Mouse (Mus musculus): ENCODE measurements around the gene Acox1. TPM values are rescaled to one million over a fixed set of nuclear protein-coding genes. Genes with fewer than 3 reads are reported as not detected.

The Acox1 gene
- total RNA-seq, 2 experiments from 2014 or later, result 99.6 to 109 TPM

DNA sequence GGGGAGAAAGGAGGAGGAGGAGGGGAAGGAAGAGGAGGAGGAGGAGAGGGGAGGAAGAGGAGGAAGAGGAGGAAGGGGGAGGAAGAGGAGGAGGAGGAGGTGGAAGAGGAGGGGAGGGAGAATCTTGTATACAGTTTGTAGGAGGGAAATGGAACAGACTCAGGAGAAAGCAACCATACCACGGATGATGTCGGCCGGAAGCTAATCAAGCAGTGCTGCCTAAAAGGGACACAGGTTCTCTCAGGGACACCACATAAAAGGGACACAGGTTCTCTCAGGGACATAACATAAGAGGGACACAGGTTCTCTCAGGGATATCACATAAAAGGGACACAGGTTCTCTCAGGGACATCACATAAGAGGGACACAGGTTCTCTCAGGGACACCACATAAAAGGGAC is 29.6 kb downstream of the Acox1 start:
- DNase-seq (ENCODE audit: low spot score), result no peak

DNA sequence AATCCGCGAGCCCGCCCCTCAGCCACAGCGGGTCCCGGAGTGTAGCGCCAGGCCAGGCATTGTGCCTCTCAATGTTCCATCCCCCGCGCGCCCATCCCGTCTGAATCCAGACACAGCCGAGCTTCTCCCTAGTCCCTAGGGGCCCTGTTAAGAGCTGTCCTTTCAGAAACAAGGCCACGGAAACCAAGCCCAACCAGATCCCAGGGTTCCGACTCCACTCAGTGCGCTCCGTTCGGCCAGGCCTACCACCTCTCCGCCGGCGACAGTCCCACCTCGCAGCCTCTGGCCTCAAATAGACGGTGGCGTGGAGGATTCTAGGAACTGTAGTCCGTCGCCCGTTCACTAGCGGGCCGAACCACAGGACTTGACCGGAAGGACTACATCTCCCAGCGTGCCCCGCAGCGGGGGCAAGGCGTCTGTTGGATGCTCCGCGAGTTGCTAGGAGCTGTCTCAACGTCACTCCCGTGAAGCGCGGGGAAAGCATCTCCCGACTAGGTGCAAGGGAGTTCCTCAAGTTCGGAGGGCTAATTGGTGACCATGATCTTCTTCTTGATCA is 30.9 kb downstream of the Acox1 start, which contains the start of gene Fbf1:
Fbf1 (minus strand) TSS at position 283 of the 556 bp plus-strand sequence.
- peak; percentile 96 for DNase-seq (ENCODE audit: low spot score)

GRCm38 (mm10) chr11:116167232-116167631 is 31.6 kb downstream of the Acox1 start:
- DNase-seq (ENCODE audit: low spot score), result no peak

- no peak for DNase-seq (ENCODE audit: low spot score)
These were observed 35.8 kb downstream of the Acox1 start for GRCm38 (mm10) chr11:116163002-116163401.

DNA sequence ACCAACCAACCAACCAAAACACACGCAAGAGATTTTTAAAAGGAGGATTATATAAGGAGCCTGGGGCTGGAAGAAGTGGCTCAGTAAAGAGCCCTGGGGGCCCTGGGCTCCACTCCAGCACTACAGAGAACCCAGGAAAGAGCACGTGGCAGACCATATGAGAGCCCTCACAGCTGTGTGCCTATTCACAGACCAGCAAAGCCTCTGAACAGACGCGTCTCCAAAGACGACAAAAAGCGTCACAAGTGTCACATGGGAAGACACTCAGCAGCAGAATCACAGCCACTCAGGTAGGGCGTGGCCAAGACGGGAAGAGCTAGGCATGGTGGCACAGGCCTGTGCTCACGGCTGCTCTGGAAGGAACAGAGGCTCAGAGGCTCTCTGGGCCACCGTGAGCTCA is 36.7 kb downstream of the Acox1 start:
- no peak for DNase-seq (ENCODE audit: low spot score)

- DNase-seq (ENCODE audit: low spot score), result no peak
These were observed 37.5 kb downstream of the Acox1 start for GRCm38 (mm10) chr11:116161312-116161711.

GRCm38 (mm10) chr11:116150960-116151359 is 47.9 kb downstream of the Acox1 start:
- DNase-seq (ENCODE audit: low spot score), result no peak

DNA sequence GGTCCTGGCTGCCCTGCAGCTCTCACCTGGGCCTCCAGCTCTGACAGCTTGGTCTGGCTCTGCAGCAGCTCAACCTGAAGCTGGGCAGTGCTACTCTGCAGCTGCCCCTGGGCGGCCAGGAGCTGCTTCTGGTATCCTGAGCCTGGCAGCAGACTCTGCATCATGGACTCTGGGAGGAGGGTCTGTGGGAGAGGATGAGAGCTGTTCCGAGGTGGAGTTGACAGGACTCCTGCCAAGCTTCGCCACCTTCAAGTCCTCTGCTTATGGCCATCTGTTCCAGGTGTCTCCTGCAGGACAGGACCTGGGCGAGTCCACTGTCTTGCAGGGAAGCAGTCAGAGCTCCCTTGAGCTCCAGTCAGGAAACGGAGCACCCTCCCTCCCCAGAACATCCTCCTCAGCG is 49.5 kb downstream of the Acox1 start:
- DNase-seq (ENCODE audit: low spot score), result no peak

- no peak for DNase-seq (ENCODE audit: low spot score)
These were observed 50.1 kb downstream of the Acox1 start for GRCm38 (mm10) chr11:116148761-116149221.

DNA sequence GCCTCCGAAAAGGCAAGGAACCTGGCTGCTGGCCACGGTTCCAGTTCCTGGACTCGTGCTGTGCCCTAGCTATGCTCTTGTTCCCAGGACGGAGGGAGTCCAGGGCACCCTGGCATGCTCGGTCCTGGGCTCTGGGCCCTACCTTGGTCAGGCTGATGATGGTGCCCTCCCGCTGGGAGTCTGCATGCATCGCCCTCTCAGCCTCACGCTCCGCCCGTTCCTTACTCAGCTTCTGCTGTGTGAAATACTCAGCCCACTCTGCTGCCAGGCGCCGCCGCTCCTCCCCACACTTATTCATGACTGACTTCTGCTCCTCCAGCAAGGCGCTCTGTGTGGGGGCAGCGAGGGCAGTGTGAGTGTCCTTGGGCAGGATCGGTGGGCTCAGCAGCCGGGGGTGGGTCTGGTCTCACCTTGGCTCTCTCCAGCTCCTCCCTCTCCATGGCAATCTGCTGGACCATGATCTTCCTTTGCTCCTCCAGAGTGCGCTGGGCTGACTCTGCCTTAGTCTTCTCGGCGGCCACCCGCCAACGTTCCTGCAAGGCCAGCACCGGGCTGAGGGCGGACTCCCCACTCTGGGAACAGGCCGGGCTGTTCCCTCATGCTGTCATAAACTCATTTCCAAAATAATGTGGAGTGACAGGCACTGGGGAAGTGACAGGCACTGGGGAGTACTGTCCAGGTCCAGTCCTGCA is 52.4 kb downstream of the Acox1 start:
- DNase-seq (ENCODE audit: low spot score), result no peak

DNA sequence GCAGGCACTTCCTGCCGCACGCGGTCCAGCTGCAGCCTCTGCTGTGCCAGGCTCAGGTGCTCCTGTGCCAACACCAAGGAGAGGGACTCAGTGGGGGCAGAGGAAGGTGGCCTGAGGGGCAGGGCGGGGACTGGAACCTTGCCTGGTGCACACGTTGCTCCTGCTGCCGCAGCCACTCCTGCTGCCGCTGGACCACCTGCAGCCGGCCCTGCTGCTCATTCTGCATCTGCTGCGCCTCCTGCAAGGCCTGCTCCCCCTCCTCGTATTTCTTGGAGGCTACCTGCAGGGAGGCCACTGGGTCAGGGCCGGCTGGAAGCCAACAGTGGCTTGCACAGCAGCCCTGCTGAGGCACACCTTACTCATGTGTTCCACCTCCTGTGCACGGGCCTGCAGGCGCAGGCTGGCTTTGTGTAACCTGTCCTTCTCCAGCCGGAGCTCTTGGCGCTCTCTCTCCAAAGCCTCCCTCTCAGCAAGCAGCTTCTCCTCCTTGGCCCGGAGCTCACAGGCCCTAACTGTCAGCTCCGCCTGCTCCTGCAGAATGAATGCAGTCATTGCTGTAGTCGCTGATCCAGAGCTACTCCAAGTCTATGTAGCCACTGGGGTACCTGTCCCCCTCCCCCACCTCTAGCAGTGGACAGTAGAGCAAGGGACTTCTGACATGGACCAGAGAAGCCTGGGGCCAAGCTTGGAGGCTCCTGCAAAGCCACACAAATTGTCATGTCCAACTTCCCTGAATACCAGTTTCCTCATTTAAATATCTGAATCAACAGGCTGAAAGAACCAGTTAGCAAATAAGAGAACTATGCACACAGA is 53.2 kb downstream of the Acox1 start:
- DNase-seq (ENCODE audit: low spot score), result no peak

DNA sequence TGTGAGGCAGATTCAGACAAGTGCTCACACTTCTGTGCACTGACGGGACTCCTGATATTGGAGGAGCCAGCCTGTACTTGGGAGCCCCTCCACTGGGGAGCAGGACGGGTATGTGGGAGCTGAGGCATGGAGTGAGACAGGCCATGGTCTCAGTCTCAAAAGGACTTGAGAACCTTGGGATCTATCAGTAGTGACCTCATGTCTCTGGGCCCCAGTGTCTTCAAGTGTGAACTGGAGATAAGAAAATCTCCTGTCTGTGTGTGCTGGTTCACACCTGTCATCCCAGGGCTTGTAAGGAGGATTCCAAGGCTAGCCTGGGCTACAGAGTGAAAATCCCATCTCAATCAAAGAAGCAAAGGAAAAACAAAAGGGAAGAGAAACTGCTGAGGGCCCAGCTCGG is 55.4 kb downstream of the Acox1 start:
- DNase-seq (ENCODE audit: low spot score), result no peak

GRCm38 (mm10) chr11:116142211-116142991 is 56.4 kb downstream of the Acox1 start:
- DNase-seq (ENCODE audit: low spot score), result no peak

DNA sequence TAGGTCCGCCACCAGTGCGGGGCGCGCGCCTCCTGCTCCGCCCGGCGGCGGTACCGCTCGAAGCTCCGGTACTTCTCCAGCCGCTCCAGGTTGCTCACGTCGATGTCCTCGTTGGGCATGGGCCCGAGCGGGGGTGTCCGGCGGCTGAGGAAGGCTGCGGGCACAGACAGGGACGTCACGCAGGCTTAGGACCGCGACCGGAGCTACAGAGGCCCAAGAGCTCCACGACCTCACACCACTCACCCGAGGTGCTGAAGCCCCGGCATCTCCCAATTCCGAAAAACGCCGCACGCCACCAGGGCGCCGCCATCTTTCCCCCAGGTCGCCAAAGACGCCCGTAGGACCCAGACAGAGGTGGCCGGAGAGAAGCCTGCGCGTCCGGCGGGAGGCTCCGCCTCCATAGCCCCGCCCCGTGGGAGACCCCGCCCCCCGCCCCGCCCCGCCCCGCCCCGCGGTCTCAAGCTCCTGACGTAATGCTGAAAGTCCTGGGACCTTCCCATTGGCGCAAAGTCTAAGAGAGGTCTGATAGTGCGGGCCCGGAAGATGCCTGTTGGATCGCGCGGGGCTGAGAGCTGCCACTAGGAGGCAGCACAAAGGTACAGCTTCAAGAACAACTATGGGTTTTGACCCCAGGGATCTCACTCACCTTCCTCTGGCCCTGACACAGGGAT is 60.2 kb downstream of the Acox1 start, which contains the start of gene Mrpl38:
Mrpl38 (minus strand) TSS at position 401 of the 671 bp plus-strand sequence.
- DNase-seq (ENCODE audit: low spot score), result peak; percentile 90

- DNase-seq (ENCODE audit: low spot score), result no peak
These were observed 60.8 kb downstream of the Acox1 start for GRCm38 (mm10) chr11:116138096-116138467.

DNA sequence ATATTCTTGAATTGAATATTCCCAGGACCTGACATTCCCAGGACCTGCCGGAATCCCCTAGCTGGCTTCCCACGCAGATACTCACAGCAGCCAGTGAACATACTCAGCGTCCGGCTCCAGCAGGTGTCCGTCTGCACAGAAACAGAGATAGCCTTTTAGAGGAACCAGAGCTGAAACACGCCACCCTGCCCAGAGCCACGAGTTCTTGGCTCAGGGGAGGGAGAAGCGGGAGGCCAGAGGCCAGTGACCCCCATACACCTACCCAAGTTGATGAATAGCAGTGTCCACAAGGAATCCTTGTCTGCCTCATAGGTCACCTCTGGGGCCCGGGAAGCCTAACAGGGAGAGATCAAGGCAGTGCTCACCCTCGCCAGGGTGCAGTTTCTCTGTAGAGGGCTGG is 64.7 kb downstream of the Acox1 start:
- no peak for DNase-seq (ENCODE audit: low spot score)

DNA sequence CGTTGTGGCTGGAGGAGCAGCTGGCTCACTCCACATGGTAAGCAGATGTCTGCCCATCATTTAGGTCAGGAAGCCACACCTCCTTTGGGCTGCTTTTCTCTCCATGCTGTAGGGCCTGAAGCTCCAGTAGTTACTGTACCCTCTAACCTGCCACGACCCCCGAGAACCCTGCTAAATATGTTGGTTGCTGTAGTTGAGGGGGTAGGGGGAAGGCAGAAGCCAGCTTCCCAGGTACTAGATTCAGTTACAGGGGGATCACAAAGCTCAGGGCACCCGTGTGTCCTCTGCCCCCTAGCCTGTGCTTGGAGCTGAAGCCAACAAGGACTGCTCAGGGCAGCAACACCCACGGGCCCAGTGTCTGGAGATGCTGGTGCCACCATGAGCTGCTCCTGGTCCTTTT is 65.3 kb downstream of the Acox1 start:
- DNase-seq (ENCODE audit: low spot score), result no peak

GRCm38 (mm10) chr11:116132366-116133333 is 66.2 kb downstream of the Acox1 start:
- DNase-seq (ENCODE audit: low spot score), result no peak

- no peak for DNase-seq (ENCODE audit: low spot score)
These were observed 67.3 kb downstream of the Acox1 start for GRCm38 (mm10) chr11:116131349-116132170.

All from gastrocnemius, adult 18-20 months (tissue).